Mouse (Mus musculus) embryo, embryonic 10.5 days (tissue): Measurements from ENCODE around the gene Sv2b.
"Not testable (repeated sequence)": the region's sequence is repeated elsewhere in the genome, so short reads cannot be mapped to it uniquely, and the experiment has no call there.

ENCODE experiments used
- DNase-seq: peaks from one replicate; pipeline ENCODE4 v3.0.0-alpha.2; 2015; ENCODE audit warnings: low spot score

The Sv2b gene

DNA sequence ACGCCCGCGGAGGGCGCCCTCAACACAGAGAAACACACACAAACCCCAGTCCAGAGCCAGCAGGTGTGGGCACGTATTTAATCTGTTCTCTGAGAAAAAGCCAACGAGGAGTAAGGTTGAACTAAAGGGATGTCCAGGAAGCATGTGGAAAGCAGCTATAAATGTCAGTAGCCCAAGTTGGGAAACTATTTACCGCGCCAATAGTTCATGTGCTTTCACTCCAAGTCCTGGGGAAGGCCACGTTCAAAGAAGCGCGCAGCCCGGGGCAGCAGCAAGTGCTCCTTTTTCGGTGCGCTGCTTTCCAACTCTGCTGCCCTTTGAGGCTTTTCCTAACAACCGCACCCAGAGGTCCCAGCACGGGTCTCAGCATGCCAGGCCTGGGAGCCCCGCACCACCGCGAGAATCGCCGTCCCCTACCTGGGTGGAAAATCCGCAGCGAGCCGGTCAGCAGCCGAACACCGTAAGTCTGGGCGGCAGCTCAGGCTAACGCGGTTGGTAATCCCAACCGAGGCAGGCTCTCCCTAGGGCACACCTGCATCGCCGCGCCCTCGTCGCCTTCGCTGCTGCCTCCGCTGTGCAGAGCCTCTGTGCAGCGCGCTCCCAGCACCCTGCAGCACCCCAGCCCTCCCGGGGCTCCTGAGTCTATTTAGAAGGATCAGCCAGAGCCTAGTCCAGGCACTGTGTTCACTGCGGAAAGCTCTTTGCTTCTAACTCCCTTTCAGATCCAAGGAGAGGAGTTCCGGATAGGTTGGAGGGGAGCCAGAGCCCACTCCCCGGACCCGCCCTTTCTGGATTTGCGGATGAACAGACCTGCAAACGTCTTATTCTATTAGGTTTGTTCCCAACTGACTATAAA lies at the start of gene Sv2b:
Sv2b (minus strand) TSS at position 806 of the 856 bp plus-strand sequence.
- DNase-seq, result peak; percentile 61

DNA sequence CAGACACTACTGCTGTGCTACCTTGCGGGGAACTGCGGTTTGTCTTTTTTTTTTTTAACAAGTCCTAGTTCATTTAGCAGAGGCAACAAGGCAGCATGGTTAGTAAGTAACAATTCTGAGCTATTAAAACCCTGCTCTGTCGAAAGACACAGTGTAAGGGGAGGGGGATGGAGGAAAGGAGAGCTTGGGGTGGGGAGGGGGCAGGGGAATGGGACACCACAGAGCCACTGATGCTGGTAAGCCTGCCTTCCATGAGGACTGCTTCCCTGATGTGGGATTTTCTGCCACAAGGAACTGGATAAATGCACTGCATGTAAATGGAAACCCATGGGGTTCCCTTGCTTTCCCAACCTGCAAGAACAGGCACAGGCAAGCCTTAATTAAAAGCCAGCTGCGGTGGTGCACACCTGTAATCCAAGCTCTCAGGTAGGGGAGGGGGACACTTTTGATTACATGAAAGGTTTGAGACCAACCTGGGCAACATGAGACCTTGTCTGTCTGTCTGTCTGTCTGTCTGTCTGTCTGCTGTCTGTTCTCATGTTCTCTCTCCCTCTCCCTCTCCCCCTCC lies 49.3 kb upstream of the Sv2b start:
- no peak for DNase-seq

DNA sequence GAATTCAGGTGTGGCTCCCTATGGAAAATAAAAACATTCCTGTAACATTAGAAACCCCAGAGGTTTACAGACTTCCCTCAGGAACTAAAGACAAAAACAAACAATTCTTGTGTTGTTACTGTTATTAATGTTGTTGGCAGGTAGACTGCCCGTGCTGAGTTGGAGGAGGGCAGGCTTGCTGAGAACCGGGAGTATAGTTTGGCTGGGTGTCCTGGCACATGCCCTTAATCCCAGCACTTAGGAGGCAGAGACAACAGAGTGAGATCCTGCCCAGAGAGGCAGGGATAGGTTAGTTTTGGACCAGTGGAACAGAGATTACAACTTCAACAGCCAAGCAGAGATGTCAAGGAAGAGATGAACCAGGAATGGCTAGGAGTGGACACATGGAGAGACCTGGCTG lies 46.5 kb upstream of the Sv2b start:
- DNase-seq, result no peak

DNA sequence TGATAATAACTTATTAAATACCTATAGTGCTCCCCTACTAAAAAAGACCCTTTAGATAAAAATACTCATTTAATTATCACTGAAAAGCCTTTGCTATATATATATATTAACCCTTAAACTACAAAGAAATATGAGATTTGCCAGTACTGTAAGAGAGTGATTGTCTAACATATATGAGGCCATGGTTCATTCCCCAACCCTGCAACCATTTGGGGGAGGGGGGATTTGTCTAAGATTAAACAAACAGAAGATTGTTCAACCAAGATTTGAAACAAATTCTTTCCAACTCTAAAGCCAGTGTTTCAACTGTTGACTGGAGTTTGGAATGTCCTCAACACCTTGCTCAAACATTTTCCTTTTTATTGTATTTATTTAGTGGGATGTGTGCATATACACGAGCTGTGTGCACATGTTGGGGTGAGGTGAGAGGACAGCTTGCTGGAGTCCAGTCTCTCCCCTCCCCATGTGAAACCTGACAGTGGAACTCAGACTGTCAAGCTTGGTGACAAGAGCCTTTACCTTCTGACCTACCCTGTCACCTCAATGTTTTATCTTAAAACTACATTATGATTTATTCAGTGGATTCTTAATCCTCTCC lies 43.8 kb upstream of the Sv2b start:
- DNase-seq, result no peak

DNA sequence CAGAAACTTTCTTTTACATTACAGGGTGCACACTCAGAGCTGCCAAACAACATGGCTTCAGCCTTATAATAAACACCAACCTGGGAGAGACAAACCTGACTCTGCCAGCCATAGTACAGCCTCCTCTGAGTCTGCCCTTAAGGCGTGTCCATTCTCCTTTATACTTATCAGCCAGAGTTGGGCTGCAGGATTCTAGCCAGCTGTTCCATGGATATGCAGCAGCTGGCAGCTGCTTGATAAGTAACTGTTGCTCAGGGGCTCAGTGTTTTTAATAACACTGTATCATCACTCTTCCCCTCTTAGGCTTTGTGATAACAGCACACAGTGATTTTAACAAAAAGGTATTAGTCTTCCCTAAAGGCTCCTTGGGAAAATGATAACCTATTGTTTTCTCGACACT lies 41.1 kb upstream of the Sv2b start:
- no peak for DNase-seq

DNA sequence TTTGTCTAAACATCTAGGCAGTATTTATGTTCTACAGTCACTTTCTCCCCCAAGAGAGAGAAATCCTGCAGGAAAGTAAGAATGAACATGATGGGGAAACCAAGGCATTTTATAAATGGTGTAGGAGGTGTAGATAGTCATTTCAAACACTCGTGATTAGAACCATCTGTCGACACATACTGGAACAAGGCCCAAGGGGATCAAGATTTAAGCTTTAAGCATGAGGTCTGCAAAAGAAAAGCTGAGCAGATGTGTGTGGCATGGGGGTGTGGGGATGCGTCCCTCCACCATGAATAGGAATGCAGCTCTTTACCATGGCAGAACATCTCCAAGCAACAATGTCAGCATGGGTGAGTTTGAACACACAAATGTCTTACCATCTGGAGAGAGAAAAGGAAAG lies 23.2 kb upstream of the Sv2b start:
- DNase-seq, result peak; percentile 47

DNA sequence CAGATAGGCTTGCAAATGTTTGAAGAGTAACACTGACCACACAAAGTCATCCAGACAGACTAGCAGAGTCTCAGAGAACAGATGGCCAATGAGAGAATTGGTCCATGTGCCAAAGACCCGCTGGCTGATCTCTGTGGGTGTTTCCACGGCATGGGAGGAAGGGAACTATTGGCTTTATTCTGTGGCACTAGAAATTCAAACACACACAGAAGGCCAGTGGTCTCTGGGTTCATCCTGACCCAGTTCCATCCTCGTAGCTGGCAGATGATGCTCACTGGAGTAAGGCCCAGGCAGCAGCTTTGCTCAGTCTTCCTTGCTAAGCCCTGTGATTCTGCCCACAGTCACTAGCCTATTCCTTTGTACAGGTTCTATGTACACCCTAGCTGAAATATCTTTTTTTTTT lies 20.7 kb upstream of the Sv2b start:
- DNase-seq, result no peak

DNA sequence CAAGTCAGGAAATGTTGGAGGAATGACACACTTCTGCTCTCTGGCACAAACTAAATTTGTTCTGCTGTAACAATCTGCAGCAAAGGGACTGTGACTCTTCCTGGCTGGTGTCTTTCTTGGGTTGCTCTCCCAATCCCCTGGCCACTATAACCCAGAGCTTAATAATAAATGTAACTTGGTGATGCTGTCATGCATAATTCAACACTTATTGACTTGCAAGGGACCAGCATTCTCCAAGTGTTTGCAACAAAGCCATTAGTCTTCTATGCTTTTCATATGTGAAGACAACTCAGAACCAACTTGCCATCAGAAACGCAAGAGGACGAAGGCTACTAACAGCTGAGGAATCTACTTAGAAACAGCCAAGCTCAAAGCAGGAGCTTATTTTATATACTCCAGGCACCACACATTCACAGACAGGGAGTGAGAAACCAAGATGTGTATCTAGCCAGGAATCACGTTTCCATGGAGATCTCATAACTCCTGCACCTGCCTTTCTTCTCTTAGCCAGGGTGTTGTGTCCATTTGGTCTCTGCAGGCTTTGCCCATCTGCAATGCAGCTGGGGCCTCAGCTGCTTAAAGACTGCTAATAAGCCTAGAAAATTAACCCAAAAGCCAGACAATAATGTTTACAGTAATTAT lies 19.8 kb upstream of the Sv2b start:
- DNase-seq, result peak; percentile 43

DNA sequence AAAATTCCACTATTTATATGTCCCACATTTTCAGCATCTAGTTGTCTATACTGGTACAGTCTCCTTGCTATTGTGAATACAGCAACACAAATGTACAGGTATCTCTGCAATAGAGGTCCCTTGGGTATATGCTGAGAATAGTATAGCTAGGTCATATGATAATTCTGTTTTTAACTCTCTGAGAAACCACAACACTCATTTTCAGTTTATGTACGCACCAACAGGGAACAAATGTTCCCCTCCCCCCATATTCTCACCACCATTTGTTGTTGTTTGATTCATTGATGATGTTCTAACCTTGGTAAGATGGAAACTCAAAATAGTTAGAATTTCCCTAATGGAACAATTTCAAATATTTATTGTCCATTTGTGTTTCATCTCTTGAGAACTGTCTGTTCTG lies 16.2 kb upstream of the Sv2b start:
- DNase-seq, result no peak

DNA sequence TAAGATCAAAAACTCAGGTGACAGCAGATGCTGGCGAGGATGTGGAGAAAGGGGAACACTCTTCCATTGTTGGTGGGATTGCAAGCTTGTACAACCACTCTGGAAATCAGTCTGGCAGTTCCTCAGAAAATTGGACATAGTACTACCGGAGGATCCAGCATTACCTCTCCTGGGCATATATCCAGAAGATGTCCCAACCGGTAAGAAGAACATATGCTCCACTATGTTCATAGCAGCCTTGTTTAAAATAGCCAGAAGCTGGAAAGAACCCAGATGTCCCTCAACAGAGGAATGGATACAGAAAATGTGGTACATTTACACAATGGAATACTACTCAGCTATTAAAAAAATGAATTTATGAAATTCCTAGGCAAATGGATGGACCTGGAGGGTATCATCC lies 13.7 kb upstream of the Sv2b start:
- DNase-seq, result not testable (repeated sequence)

DNA sequence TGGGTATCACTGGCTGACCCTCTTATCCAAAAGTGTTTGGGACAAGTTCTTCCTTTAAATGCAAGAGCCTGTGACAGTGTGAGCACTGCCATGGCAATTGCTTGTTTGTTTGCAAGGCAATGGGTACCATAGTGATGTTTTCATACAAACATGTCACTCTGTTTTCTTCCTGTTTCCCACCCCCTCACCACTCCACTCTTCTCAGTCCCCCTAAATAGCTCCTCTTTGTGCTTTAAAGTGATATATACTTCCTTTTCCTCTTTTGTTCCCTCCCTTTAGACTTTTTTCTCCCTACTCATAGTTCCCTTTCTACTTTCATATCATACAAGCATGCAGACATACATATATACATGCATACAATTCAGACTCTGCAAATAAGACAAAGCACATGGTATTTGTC lies 10.9 kb upstream of the Sv2b start:
- DNase-seq, result no peak

DNA sequence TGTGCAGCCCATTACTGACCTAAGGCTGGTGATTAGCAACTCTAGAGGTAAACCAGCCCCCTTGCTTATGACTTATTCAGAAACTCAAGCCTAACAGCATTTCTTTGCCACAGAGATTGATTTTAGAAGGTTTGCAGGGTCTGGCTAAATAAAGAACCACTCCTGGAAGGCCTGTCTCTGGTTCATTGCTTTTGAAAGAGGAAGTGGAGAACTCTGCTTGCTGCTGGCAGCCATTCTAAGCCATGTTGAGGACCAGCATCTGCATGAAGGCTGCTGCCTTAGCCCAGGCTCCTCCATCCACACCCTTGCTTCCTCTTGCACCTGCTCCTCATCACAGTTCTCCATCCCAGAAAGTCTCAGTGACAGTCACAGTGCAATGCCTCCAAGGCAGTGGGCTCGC lies 9.3 kb upstream of the Sv2b start:
- DNase-seq, result no peak

DNA sequence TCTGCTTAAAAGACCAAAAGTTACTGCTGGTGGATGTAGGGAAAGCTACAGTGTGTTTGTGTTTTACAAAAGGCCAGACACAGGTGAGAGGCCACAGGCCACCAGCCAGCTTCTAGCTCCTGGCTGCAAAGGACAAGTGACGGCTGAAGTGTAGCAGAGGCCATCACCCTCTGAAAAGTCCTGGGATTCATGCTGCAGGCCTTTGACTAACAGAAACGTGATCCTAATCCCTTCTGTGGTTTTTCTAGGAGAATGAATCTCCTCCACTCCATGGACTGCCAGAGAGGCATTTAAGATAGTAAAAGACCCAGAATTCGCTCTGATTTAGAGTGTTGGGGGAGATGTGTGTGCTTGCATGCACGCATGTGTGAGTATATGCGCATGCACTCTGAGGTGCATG lies 5.8 kb upstream of the Sv2b start:
- DNase-seq, result no peak

DNA sequence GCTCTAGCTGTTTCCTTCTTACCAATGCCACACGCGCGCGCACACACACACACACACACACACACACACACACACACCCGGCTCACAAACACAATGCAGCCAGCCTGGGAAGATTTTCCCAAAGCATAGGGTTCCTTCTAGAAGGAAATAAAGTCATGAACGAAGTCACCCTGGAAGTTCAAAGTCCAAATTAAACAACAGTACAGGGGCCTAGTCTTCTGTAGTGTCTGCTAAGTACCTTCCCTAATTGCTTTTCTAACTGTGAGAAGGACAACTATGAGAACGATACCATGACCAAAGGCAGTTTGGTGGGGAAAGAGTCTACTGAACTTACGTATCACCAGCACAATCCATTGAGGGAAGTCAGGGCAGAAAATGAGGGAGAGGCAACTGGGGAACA lies 508 bp upstream of the Sv2b start:
- no peak for DNase-seq

DNA sequence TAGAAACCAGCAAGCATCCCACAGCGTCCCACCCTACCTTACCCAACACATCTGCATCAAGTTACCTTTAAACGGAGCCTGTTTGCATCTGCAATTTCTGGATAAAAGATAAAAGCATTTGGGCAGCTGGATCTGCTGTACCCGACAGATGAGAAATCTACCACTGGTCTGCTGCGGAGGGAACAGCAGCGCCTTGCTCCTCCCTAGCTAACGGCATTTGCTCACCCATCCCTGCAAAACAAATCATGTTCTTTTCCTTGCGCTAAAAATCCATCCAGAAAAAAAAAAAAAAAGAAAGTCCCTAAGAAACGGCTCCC lies 964 bp downstream of the Sv2b start:
- no peak for DNase-seq

DNA sequence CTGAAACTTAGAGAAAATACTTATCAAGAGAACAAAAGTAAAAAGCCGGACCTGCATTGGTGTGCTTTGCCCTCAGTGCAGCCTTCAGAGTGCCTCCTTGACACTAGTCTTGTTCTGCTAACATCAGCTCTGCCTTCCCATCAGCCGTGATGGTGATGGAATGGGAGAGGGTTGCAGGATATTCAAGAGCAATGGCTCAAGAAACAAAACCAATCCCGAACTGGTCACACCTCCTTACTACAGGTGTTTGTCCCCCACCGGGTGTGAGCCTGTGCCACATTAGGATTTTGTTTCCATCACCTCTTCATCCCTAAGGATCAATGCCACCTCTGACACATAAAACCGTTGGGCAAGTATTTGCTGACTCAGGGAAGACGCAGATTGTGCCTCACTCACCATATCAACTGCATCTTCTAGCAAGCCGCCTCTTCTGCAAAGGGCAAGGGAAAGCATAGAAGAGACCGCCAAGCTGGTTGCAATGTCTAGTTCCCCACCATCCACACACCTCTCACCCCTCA lies 1.4 kb downstream of the Sv2b start:
- DNase-seq, result no peak

DNA sequence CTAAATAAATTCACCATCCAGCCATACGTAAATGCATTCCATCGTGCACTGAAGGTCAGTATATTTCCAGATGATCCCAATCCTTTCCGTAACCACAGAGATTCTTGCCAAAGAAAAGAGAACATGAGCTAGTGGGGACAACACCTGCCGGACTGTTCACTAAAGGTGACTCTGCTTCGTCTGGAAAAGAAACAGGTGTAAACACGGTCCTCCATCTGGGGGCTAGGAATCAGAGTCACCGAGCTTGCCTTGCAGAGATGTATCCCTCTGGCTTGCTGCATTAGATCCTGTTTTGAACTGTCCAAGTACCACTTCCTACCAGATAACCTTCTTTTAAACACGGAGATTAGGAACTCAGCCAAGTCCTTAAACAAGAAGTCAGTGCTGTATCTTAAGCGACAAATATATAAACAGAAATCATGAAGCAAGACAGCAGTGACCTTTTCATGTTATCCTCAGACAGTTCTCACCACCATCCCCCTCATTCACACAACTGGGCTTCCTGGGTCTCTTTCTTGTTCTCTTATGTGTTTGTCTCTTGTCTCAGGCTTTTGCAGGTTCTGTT lies 3.1 kb downstream of the Sv2b start:
- no peak for DNase-seq

DNA sequence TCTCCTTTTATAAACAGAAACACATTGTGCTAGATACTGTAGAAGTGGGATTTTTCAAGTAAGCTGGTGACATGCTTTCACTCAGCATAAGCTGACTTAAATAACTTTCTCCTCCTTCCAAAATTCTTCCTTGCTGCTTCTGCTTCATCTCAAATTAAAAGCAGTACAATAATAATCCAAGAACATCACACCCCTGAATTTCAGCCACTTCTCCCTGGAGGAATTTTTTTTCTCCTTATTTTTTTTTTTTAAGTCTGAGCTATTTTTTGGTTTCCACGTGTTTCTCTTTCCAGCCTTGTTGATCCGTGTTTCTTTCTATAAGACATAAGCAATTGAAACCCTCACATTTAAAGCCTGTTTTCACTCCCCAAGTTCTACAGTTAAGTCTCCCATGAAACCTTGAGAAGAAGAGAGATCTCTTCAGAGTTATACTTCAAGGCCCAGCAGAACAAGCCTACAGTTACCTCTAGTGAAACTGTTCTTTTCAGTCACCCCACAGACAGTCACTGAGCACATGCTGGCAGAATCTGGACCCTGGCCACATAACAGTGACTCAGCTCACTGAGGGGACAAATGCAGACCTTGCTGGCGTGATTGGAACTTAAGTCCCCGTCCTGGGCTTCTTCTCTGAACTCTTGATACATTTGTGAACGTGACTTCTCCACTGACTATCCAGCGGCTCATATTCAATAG lies 6.4 kb downstream of the Sv2b start:
- no peak for DNase-seq

DNA sequence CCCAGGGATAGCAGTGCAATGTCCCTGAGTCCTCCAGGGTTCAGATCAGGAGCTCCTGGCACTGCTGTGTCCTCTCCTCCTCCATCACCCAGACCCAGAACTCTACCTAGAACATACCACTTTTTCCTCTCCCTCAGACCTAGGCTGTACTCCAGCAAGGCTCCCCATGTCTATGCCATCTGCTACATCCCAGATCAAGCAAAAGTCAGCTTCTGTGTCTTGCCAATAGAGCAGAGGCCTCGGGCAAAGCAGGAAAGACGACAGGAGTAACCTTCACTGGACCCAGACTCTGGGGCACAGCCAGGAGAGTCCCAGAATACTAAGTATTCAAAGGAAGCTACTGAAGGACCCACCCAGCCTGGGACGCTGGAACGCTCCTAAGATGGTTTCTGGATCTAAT lies 9.8 kb downstream of the Sv2b start:
- DNase-seq, result no peak

DNA sequence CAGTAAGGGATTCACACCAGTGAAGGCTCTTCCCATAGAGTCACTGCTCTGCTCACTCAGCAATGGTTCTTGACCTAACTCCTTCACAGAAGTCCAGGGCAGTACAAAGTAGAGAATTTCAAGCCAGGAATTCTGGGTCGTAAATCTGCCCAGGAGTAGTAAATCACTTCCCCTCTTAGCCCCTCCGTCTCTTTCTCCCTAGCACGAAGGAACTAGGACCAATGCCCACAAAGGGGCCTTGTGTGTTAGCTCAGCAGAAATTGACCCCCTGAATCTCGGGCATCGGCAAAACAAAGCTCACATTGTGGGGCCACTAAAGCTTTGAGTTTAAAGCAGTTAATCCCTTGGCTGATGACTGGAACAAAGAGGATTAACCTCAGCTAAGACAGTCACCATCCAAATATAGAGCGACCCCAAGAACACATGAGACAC lies 12.4 kb downstream of the Sv2b start:
- DNase-seq, result peak; percentile 77

DNA sequence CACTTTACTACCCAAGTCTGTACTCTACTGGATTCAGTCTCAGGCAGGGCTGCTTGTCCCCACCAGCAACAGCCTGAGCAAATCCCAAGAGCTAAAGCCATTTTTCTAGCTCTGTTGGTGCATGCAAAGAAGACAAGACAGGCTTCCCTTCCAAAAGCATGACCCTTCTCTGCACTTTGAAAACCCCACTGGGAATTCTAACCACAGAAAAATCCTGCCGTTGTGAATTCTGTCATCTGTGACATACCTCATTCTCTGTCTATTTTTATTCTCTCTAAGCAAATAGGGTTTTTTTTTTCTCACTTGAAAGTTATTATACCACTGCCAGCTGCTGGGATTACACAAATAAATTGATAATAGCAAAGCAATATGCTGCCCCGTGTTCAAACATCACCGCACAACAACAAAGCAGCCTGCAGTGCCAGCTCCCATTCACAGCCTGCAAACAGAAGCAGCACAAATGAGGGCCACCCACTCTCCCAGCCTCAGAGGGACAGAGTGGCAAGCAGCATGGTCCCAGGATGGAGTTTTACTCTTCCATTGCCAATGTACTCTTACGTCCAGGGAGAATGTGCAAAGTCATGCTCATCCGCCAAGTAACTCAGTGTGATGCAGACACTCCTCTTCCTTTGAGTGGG lies 13.7 kb downstream of the Sv2b start:
- peak; percentile 33 for DNase-seq
